Mouse (Mus musculus) thymus, adult 2 months (tissue): ENCODE data around the gene Yars.

Source experiments
- CTCF ChIP-seq: fragments of 200-500 bp; IDR thresholded peaks from 2 replicates; pipeline ENCODE4 v1.5.1; 2012; ENCODE audit warnings: mild to moderate bottlenecking, control low read depth, low read length, moderate library complexity, borderline replicate concordance; ENCODE audit not compliant: control insufficient read depth, poor library complexity, insufficient read depth; ENCODE audit errors: extremely low read depth
- POLR2A ChIP-seq: fragments of 200-500 bp; IDR thresholded peaks from 2 replicates; pipeline ENCODE4 v1.6.1; 2012; ENCODE audit warnings: mild to moderate bottlenecking, low read length, control low read depth, moderate library complexity; ENCODE audit not compliant: control insufficient read depth, poor library complexity, insufficient read depth; ENCODE audit errors: extremely low read depth

GRCm38 (mm10) chr4:129266191-129266590 lies 76.6 kb downstream of the Yars start:
- TF ChIP-seq CTCF (no peak), POLR2A (no peak)
